Mouse (Mus musculus) hindlimb bud, embryonic 11.5 days (tissue): ENCODE data around the gene Tdp1.

Source experiments
- DNase-seq: peaks from one replicate; pipeline ENCODE4 v3.0.0-alpha.2; 2012; ENCODE audit warnings: low read depth, low spot score; ENCODE audit errors: extremely low spot score

Gene Tdp1

GRCm38 (mm10) chr12:99897846-99898245 is 13.5 kb downstream of the Tdp1 start:
- no peak for DNase-seq

DNA sequence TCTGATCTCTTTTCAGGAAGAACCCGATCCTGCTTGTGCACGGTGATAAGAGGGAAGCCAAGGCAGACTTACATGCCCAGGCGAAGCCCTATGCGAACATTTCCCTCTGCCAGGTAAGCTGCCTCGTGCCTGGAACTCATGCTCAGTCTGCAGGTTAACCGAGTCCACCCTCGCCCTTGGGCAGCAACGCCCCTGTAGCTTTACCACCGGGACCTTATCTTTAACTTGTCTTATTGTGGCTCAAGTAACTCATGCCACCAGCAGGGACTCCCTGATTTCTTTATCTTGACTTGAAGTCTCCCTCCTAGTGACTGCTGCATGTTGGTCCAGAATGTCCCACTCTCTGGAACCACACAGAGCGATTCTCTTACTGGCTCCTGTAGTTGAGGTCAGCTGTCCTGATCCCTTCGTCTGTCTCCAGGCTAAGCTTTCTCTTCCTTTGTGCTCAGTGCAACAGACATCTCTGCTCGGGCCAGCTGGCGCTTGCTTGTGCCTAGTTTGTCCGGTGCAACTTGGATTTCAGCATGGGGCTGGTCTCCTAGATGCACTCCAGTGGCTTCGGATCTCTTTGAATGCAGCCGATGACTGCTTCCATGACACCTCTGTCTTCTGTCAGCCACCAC is 14.0 kb downstream of the Tdp1 start:
- no peak for DNase-seq

DNA sequence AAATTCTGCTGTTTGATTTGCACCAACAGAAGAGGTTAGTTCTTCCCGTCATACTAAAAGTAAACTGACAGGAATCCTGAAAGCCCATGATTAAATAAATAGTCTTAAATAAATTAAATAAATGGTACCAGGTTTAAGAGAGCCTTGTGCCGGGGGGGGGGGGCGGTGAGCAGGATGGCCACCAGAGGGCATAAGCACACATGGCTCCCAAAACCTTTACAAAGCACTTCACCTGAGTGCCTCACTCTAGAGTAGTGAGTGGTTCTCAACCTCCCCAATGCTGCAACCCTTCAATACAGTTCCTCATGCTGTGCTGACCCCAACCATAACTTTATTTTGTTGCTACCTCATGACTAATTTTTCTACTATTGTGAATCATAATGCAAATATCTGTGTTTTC is 15.7 kb downstream of the Tdp1 start:
- DNase-seq: no peak

DNA sequence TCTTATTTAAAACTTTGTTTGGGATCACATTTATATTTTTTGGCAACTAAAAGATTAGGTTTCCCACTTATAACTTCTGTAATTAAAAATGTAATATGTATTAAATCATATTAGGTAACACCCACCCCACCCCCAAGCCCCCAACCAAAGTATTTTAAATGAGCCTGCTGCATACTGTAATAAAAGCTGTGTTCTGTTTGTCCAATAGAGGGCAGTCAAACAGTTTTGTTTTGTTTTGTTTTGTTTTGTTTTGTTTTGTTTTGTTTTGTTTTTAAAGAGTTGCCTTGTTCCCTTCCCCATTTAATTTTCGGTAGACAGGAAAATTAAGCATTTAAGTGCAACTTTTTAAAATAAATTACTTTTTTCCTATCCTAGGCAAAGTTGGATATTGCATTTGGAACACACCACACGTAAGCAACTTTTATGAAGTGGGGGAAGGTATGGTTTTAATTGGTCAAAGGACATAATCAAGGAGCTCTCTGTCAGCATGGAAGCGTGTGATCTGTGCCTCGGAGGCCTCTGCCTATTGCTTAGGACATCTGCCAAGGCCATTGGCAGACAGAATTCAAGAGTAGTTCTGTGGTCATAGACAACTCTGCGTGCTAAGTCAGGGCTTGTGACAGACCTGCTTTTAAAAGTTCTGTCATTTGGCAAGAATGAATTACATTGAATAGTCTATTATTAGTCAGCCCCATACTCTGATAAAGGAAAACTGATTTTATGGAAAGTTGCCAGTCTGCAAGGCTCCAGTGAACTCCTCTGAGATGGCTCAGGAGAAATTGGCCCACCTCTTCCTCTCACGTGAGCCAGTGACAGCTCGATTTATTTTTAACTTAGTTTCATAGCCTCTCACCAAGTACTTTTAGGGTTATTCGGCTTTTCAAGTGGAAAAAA is 17.9 kb downstream of the Tdp1 start:
- DNase-seq: no peak

DNA sequence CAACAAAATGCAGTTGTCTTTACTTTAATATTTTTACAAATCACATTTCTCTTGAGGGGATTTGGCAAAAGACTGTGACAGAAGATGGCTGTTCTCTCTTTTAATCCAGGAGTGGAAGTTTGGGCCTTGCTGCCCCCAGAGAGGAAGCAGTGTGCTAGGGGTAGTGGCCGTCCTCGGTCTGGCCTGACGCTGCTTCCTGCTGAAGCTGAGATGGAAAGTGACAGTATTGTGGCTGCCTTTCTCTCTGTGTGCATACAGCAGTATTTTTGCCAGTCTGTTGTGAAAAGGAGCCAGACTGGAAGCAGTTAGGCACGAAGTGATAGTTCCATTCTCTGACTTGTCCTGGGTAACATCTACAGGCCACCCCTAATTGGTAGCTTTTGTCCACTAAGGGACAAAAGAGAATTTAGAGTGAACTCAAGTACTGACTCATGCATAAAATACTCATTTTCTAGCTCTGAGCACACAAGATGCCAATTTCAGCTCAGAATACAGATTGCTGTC is 18.6 kb downstream of the Tdp1 start:
- no peak for DNase-seq

DNA sequence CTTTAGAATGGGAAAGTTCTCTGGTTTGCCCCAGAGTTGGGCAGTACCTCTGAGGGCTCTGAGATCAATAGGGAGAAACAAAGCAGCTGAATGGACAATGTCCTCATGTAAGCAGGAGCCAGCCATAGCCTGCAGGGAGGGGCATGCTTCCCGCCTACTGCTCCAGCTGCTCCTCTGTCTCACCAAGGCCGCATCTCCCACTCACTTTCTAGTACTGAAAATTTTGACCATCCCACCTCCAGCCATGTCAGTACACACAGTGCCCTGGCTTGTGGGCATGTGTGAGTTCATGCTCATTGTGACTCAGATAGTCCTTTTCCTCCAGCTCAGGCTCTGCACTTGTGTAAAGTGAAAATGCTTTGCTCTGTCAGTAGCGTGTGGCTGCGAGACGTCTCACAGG is 20.2 kb downstream of the Tdp1 start:
- DNase-seq: no peak

GRCm38 (mm10) chr12:99911466-99911865 is 27.1 kb downstream of the Tdp1 start:
- no peak for DNase-seq

- no peak for DNase-seq
These were observed 33.6 kb downstream of the Tdp1 start for GRCm38 (mm10) chr12:99917800-99918427.

- DNase-seq: no peak
These were observed 35.3 kb downstream of the Tdp1 start for GRCm38 (mm10) chr12:99919636-99920035.

DNA sequence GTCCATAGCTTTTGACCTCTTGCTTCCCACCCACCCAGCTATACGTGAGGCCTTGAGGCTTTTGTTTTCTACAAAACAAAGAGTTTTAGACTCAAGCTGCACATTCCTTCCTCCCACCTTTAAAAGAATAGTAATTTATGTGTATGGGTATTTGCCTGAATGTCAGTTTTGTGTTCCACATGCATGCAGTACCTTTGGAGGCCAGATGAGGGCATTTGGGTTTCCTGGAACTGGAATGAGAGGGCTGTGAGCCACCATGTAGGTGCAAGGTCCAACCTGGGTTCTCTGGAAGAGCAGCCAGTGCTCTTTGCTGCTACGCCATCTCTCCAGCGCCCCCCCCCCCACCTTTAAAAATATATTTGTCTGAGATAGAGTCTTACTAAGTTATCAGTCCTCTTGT is 36.7 kb downstream of the Tdp1 start:
- DNase-seq: peak; percentile 3

GRCm38 (mm10) chr12:99923131-99923606 is 38.9 kb downstream of the Tdp1 start:
- DNase-seq: no peak

DNA sequence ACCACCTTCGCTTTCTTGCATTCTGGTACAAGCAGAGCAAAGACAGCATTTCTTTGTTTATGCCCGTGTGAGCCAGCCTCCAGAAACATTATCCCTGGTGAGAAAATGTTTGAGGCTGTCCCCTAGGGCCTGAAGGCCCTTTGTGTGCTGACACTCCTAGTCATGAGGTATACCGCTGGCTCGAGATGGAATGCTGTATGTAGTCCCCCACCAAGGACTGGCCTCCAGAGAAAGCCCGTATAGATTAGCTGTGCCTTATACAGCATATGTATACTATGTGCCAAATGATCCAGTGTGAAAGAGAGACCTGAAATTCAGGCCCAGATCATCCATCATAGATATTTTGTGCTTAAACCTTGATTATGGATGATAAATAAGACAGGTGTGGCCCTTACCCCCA is 39.4 kb downstream of the Tdp1 start:
- no peak for DNase-seq

DNA sequence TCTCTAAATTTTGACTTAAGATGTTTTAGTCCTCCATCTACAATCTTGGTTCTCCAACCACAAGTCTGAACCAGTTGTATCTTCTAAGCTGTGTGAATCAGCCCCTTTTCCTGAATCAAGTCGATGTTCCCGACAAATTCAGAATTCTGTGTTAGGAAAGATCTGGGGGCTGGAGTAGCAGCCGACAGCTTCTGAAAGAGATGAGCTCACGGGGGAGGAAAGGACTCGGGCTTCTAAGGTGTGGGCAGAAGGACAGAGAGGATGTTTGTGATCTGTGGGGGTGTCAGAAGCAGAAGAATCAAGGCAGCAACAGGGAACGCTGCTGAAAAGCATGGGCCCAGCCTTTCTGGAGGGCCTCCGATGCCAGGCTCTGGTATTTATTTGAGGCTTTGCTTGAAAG is 44.0 kb downstream of the Tdp1 start:
- no peak for DNase-seq

- DNase-seq: no peak
These were observed 44.8 kb downstream of the Tdp1 start for GRCm38 (mm10) chr12:99929160-99929559.

DNA sequence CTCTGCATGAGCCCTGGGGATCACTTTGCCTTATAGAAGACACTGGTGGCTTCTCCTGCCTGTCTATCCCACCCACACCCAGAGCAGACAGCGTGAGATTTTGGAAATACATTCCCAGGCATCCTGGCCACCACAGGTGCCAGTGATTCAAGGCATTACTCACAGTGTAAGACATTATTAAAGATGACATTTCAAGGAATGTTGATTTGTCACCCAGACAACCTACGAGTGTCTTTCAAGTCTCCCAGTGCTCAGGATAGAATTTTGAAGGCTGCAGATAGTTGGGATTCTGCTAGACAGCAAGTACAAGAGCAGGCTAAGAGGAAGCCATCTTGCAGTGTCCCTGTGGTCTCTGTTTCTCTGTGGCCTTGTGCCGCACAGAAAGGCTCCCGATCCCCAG is 47.9 kb downstream of the Tdp1 start:
- no peak for DNase-seq

DNA sequence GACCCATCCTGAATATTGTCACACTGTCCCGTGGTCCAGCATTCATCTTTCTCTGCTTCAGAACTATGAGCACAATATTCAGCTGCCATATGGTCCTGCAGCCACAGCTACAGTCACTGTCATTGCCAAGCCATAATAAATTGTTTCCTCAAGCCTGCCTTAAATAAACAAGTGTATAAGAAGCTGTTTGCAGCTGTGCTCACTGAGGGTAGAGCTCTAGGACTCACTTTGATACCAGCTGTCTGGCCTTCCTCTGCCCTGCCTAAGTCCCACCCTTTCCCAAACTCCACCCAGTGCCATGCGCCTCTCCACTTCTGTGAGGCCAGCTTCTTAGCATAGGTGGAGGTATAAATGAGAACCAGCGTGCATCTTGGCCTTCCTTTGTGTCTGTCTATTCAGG is 49.3 kb downstream of the Tdp1 start:
- DNase-seq: no peak

DNA sequence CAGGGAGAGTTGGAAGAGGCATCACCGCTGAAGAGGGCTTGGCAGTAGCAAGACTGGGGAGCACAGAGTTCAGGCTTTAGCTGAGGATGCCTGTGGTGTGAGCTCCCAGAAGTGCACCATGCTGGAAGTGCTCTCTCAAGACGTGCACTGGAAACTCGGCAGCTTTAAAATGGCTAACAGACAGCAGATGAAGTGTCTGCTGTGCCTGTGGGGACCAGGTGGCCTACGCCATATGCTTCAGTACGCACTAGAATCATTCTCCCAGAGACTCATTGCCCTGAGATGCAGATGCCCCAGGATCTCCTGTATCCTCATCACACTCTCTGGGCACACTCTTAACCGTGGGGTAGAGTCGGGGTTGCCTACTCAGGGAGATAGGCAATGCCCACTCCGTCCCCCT is 51.1 kb downstream of the Tdp1 start:
- DNase-seq: no peak

GRCm38 (mm10) chr12:99938476-99938875 is 54.2 kb downstream of the Tdp1 start:
- DNase-seq: no peak

- no peak for DNase-seq
These were observed 54.9 kb downstream of the Tdp1 start for GRCm38 (mm10) chr12:99939179-99939578.

DNA sequence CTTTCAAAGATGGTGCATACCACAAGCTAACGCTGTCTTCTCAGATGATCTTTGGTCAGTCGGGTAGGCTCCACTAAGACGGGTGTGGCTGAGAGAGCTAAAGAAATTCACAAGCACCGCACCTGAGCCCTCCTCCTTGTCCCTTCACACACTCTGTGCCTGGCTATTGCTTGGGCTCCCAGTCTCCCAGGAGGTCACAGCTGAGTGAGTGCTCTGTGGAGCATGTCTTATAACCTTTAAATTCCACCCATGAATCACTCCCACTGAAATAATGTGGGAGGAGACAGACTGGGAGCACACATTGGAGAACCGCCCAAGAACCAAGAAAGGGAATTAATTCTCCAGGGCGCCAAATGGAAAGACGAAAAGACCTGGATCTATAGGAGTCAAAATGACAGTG is 56.4 kb downstream of the Tdp1 start:
- no peak for DNase-seq

GRCm38 (mm10) chr12:99942441-99942840 is 58.1 kb downstream of the Tdp1 start:
- DNase-seq: no peak

DNA sequence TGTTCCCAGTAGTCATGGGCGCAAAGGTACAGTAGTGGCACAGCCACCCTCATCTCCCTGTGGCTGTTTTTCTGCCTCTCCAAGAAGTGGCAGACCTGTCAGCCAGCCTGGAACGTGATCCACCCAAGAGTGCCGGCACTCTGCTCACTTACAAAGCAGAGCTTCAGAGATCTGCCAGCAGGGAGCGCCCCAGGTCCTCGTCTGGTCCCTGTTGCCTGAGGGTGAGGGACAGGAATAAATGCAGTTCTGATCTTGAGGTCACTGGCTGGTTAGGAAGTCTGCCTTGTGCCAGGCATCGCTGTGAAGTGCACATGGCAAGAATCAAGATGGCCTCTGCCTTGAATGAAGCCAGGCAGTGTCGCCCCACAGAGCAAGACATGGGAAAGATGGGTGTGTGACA is 68.6 kb downstream of the Tdp1 start:
- DNase-seq: no peak
